Mouse (Mus musculus) erythroblast, embryonic 14.5 days (primary cell): ENCODE data around the gene Gucy2f. TPM values are rescaled to one million over a fixed set of nuclear protein-coding genes. Genes with fewer than 3 reads are reported as not detected.

Experiments
- H3K27me3 ChIP-seq: 2 replicates; pipeline ENCODE4 v1.6.1; 2012; ENCODE audit warnings: inconsistent platforms; ENCODE audit not compliant: control insufficient read depth
- H3K36me3 ChIP-seq: 2 replicates; pipeline ENCODE4 v1.6.1; 2012; ENCODE audit warnings: mild to moderate bottlenecking, inconsistent platforms; ENCODE audit not compliant: control insufficient read depth
- H3K4me1 ChIP-seq: 2 replicates; pipeline ENCODE4 v1.6.1; 2012; ENCODE audit warnings: inconsistent platforms; ENCODE audit not compliant: control insufficient read depth
- H3K4me3 ChIP-seq: replicated peaks from 2 replicates; pipeline ENCODE3; 2012; ENCODE audit warnings: moderate library complexity, mild to moderate bottlenecking, inconsistent platforms
- H3K9me3 ChIP-seq: 2 replicates; pipeline ENCODE4 v1.6.1; 2012; ENCODE audit warnings: low read length, inconsistent platforms, mixed read lengths; ENCODE audit not compliant: control insufficient read depth
- GATA1 ChIP-seq: IDR thresholded peaks from 2 replicates; pipeline ENCODE4 v1.6.1; 2012; ENCODE audit warnings: low read length, inconsistent platforms, mixed read lengths
- TAL1 ChIP-seq: IDR thresholded peaks from 3 replicates; pipeline ENCODE4 v1.6.1; 2012; ENCODE audit warnings: low read length, inconsistent platforms, mixed read lengths
- polyA plus RNA-seq: library from polyadenylated mRNA; stranded (reverse); fragments of >175 nt; gene quantifications from 2 replicates; pipeline ENCODE4 v1.2.3, GENCODE M21; 2012

Gucy2f gene
- polyA plus RNA-seq, 1 experiment, result not detected

GRCm38 (mm10) chrX:142062585-142062984 lies 134.1 kb downstream of the Gucy2f start:
- TF ChIP-seq TAL1 (no peak), GATA1 (no peak)
- Histone ChIP-seq H3K4me1 (no peaks in the 10 kb centered on the region), H3K27me3 (no peaks in the 10 kb centered on the region), H3K9me3 (no peaks in the 10 kb centered on the region), H3K4me3 (no peak overlapping the region), H3K36me3 (no peaks in the 10 kb centered on the region)

Other genes starting within 250 kb of the Gucy2f start
- 0.03 TPM in 1 of 2 replicates, not detected in the other for gene Nxt2, start 29.8 kb upstream of the Gucy2f start, polyA plus RNA-seq
- gene Kcne1l, start 109.4 kb upstream of the Gucy2f start, polyA plus RNA-seq, result not detected in 2 replicates
- gene Acsl4, start 193.6 kb upstream of the Gucy2f start, polyA plus RNA-seq, result 0.04 TPM in 2 replicates